Mouse (Mus musculus): ENCODE measurements around the gene Zc3h14. TPM values are rescaled to one million over a fixed set of nuclear protein-coding genes. Genes with fewer than 3 reads are reported as not detected.

Zc3h14 gene
- 127 TPM for polyA plus RNA-seq (2021)

DNA sequence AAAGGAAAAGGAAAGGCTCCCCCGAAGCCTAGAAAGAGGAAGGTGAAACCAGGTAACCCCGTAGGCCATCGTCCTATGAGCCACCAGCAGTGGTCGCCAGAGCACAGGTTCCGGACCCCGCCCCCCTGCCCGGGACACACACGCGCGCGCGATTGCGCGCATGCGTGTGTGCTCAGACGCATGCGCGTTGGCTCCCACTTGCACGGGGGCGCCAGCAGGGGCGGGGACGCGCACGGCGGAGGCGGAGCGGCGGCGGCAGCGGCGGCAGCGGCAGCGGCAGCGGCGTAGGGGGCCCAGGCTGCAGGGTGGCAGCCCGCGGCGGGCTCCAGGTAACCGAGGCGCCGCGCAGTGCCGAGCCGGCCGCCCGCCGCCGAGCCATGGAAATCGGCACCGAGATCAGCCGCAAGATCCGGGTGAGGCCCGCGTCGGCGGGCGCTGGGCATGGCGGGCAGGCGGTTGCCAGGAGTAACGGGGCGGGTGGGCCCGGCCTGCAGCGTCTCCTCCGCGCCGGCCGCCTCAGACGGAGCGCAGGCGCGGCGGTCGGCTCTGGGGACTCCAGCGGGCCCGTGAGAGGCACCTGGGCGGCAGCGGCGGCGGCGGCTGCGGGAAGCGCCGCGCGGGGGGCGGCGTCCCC lies at the start of gene Zc3h14:
Gene Zc3h14 (plus strand): TSS at position 219 of the 634 bp plus-strand sequence.
- POLR2A ChIA-PET, result interaction anchor here (1.2 kb wide), 1 partner anchor 9 kb away, joined by 5 read pairs; the partner anchor contains the start of gene Ptpn21
- in situ Hi-C loops (cut with MboI; ENCODE audit: low pct_unique_long_range_greater_than_20kb), result no loop called here
- peak; percentile 89 for TF ChIP-seq CTCF (IDR thresholded peaks at IDR 0.05)

GRCm38 (mm10) chr12:98697202-98697601 lies 49.6 kb upstream of the Zc3h14 start:
- ATAC-seq (no peak), DNase-seq (ENCODE audit: low read depth, low spot score) (no peak)
- ChIA-PET CTCF (interaction anchor here (1.1 to 2.1 kb wide), 5 partner anchors 8 to 23 kb away, joined by 3 to 9 read pairs (median 5); no protein-coding TSS in a partner anchor), POLR2A (no interaction called here)
- no peak for TF ChIP-seq CTCF (IDR thresholded peaks at IDR 0.05)
- in situ Hi-C loops (cut with MboI; ENCODE audit: low pct_unique_long_range_greater_than_20kb), result no loop called here
- H3K27me3 ChIP-seq, result no peaks in the 10 kb centered on the region

More for the DNA sequence above, at the start of gene Zc3h14:
- ATAC-seq, result peak; percentile 70
- no peaks in the 10 kb centered on the region for H3K27me3 ChIP-seq
- CTCF ChIA-PET, result interaction anchor here (0.8 to 3.7 kb wide), 11 partner anchors 9 to 113 kb away, joined by 3 to 38 read pairs (median 4); partner anchors contain the start of gene Ptpn21
- no peak for DNase-seq (ENCODE audit: low read depth, low spot score)

- CTCF ChIA-PET, result interaction anchor here (1.0 to 1.3 kb wide), 2 partner anchors 27 to 30 kb away, joined by 3 to 4 read pairs; no protein-coding TSS in a partner anchor
- no peak for DNase-seq (ENCODE audit: low read depth, low spot score)
- no peak for TF ChIP-seq CTCF (IDR thresholded peaks at IDR 0.05)
- POLR2A ChIA-PET, result no interaction called here
- H3K27me3 ChIP-seq, result no peaks in the 10 kb centered on the region
- in situ Hi-C loops (cut with MboI; ENCODE audit: low pct_unique_long_range_greater_than_20kb), result no loop called here
- no peak for ATAC-seq
Measured at GRCm38 (mm10) chr12:98701564-98701963, 45.2 kb upstream of the Zc3h14 start.

DNA sequence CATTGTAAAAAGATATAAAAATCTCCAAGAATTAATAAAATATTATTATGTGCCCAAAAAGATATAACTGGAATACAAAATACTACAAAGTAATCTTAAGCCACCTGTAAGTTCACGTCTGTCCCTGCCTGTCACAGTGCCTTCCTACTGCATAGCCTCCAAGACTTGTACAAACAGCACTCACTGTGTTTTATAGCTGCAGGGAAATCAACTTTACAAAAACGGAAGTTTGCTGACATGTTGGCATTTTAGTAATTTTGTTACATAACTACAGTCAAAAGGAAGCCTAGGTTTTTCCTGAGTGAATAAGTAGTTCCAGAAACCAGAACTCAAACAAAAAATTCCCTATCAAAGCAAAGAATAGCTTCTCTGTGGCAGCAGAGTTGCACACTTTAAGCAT lies 43.2 kb upstream of the Zc3h14 start:
- no peaks in the 10 kb centered on the region for H3K27me3 ChIP-seq
- ATAC-seq, result no peak
- no peak for DNase-seq (ENCODE audit: low read depth, low spot score)
- no peak for TF ChIP-seq CTCF (IDR thresholded peaks at IDR 0.05)
- CTCF ChIA-PET, result interaction anchor here (1.3 kb wide), 1 partner anchor 29 kb away, joined by 4 read pairs; no protein-coding TSS in a partner anchor
- POLR2A ChIA-PET, result interaction anchor here (0.7 kb wide), 1 partner anchor 27 kb away, joined by 4 read pairs; no protein-coding TSS in a partner anchor
- in situ Hi-C loops (cut with MboI; ENCODE audit: low pct_unique_long_range_greater_than_20kb), result no loop called here

DNA sequence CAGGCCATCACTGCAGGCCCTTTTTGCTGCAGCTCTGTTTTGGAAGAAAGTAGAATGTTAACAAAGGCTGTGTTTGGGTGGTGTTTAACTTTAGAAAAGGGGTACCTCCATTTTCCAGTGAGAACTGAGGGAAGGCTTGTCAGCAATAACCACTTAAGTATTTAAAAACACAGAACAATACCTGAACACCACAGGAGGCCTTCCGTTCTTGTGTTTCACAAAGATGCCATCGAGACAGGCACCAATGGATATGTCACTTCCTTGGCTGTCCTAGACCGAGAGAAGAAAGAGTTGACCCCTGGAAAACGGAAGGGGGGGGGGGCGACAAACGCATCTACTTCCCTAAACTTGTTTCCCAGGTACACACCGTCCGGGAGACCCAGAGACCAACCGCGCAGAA lies 42.8 kb upstream of the Zc3h14 start:
- ChIA-PET CTCF (interaction anchor here (1.3 kb wide), 1 partner anchor 30 kb away, joined by 4 read pairs; no protein-coding TSS in a partner anchor), POLR2A (interaction anchor here (0.7 kb wide), 1 partner anchor 27 kb away, joined by 4 read pairs; no protein-coding TSS in a partner anchor)
- TF ChIP-seq CTCF (IDR thresholded peaks at IDR 0.05), result no peak
- in situ Hi-C loops (cut with MboI; ENCODE audit: low pct_unique_long_range_greater_than_20kb), result no loop called here
- ATAC-seq (no peak), DNase-seq (ENCODE audit: low read depth, low spot score) (no peak)
- no peaks in the 10 kb centered on the region for H3K27me3 ChIP-seq

GRCm38 (mm10) chr12:98712819-98713218 lies 33.9 kb upstream of the Zc3h14 start:
- no peak for DNase-seq (ENCODE audit: low read depth, low spot score)
- ChIA-PET CTCF (interaction anchor here (1.1 to 1.2 kb wide), 2 partner anchors 8 to 16 kb away, joined by 3 to 4 read pairs; no protein-coding TSS in a partner anchor), POLR2A (no interaction called here)
- no peak for TF ChIP-seq CTCF (IDR thresholded peaks at IDR 0.05)
- in situ Hi-C loops (cut with MboI; ENCODE audit: low pct_unique_long_range_greater_than_20kb), result no loop called here
- ATAC-seq, result no peak
- H3K27me3 ChIP-seq, result no peaks in the 10 kb centered on the region

GRCm38 (mm10) chr12:98713621-98714103 lies 33.1 kb upstream of the Zc3h14 start:
- in situ Hi-C loops (cut with MboI; ENCODE audit: low pct_unique_long_range_greater_than_20kb), result no loop called here
- ATAC-seq (peak; percentile 62), DNase-seq (ENCODE audit: low read depth, low spot score) (no peak)
- ChIA-PET CTCF (interaction anchor here (0.6 to 1.2 kb wide), 4 partner anchors 9 to 39 kb away, joined by 3 to 4 read pairs (median 3); no protein-coding TSS in a partner anchor), POLR2A (interaction anchor here (1.6 kb wide), 1 partner anchor 18 kb away, joined by 4 read pairs; no protein-coding TSS in a partner anchor)
- no peak for TF ChIP-seq CTCF (IDR thresholded peaks at IDR 0.05)
- H3K27me3 ChIP-seq, result no peaks in the 10 kb centered on the region

DNA sequence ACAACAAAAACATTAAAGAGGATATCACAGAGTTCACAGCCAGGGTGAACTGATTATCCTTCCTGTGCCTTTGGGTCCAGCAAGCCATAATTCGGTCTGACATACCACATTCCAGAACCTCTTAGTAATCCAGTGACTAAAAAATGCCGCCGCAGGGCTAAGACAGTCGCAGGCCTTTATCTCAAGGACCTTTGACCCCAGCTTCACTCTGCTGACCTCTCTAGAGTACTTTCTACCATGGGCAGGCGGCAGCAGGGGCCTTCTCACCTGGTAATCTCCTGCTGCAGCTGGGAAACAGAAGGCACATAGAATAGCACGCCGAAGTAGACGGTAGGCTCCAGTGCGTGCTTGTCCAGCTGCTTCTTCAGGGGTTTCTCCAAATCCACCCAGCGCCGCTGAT lies 32.0 kb upstream of the Zc3h14 start:
- ATAC-seq (peak; percentile 47), DNase-seq (ENCODE audit: low read depth, low spot score) (no peak)
- no peak for TF ChIP-seq CTCF (IDR thresholded peaks at IDR 0.05)
- no peaks in the 10 kb centered on the region for H3K27me3 ChIP-seq
- ChIA-PET CTCF (no interaction called here), POLR2A (interaction anchor here (0.6 to 1.6 kb wide), 3 partner anchors 17 to 33 kb away, joined by 3 to 6 read pairs (median 4); no protein-coding TSS in a partner anchor)
- in situ Hi-C loops (cut with MboI; ENCODE audit: low pct_unique_long_range_greater_than_20kb), result no loop called here

- POLR2A ChIA-PET, result no interaction called here
- CTCF ChIA-PET, result no interaction called here
- ATAC-seq (no peak), DNase-seq (ENCODE audit: low read depth, low spot score) (no peak)
- no peaks in the 10 kb centered on the region for H3K27me3 ChIP-seq
- TF ChIP-seq CTCF (IDR thresholded peaks at IDR 0.05), result no peak
- in situ Hi-C loops (cut with MboI; ENCODE audit: low pct_unique_long_range_greater_than_20kb), result no loop called here
Measured at GRCm38 (mm10) chr12:98716142-98716541, 30.6 kb upstream of the Zc3h14 start.

GRCm38 (mm10) chr12:98720628-98721027 lies 26.1 kb upstream of the Zc3h14 start:
- no peak for ATAC-seq
- ChIA-PET CTCF (interaction anchor here (1.1 to 2.2 kb wide), 4 partner anchors 14 to 25 kb away, joined by 4 to 5 read pairs (median 5); no protein-coding TSS in a partner anchor), POLR2A (interaction anchor here (1.0 kb wide), 1 partner anchor 14 kb away, joined by 3 read pairs; no protein-coding TSS in a partner anchor)
- H3K27me3 ChIP-seq, result no peaks in the 10 kb centered on the region
- no peak for TF ChIP-seq CTCF (IDR thresholded peaks at IDR 0.05)
- no peak for DNase-seq (ENCODE audit: low read depth, low spot score)
- in situ Hi-C loops (cut with MboI; ENCODE audit: low pct_unique_long_range_greater_than_20kb), result no loop called here

Data from Patski (cell line).